Mouse (Mus musculus) lung, embryonic 16.5 days (tissue): ENCODE measurements at regions not wholly inside any gene's neighbourhood (a gene's known extent, or its start where the extent isn't known, plus 50 kb on each side); places are given as distances from the start of the nearest gene placed in this dataset.
"Not testable (repeated sequence)": the region's sequence is repeated elsewhere in the genome, so short reads cannot be mapped to it uniquely, and the experiment has no call there.

Experiments used
- ATAC-seq: fragments of 200-750 bp; cut with Nextera tagmentation; 2 replicates; pipeline ENCODE4 v1.8.0; 2017; ENCODE audit warnings: low read depth, mild to moderate bottlenecking, moderate library complexity
- H3K27ac ChIP-seq: fragments of 300-500 bp; sonication (generic); 2 replicates; pipeline ENCODE4 v1.5.1; 2014; ENCODE audit warnings: mild to moderate bottlenecking, control low read depth, low read length
- H3K27me3 ChIP-seq: fragments of 300-500 bp; sonication (generic); 2 replicates; pipeline ENCODE4 v1.6.1; 2014; ENCODE audit warnings: low read depth, low read length, mixed read lengths; ENCODE audit not compliant: control insufficient read depth, insufficient read depth
- H3K36me3 ChIP-seq: fragments of 300-500 bp; sonication (generic); 2 replicates; pipeline ENCODE4 v1.6.1; 2014; ENCODE audit warnings: low read length; ENCODE audit not compliant: control insufficient read depth, insufficient read depth
- H3K4me1 ChIP-seq: fragments of 300-500 bp; sonication (generic); replicated peaks from 2 replicates; pipeline ENCODE4 v1.6.1; 2014; ENCODE audit warnings: low read length, mixed read lengths; ENCODE audit not compliant: control insufficient read depth, insufficient read depth
- H3K4me2 ChIP-seq: fragments of 300-500 bp; sonication (generic); 2 replicates; pipeline ENCODE4 v1.6.1; 2014; ENCODE audit warnings: low read depth, low read length, control low read depth
- H3K4me3 ChIP-seq: fragments of 300-500 bp; sonication (generic); 2 replicates; pipeline ENCODE4 v1.5.1; 2014; ENCODE audit warnings: mild to moderate bottlenecking, low read length, control low read depth
- H3K9ac ChIP-seq: fragments of 300-500 bp; sonication (generic); 2 replicates; pipeline ENCODE4 v1.6.1; 2014; ENCODE audit warnings: low read length, control low read depth
- H3K9me3 ChIP-seq: fragments of 300-500 bp; sonication (generic); 2 replicates; pipeline ENCODE4 v1.6.1; 2016; ENCODE audit warnings: low read length; ENCODE audit not compliant: control insufficient read depth
- WGBS: fragments of 180-500 bp; shearing (Covaris S2); extraction: QIAGEN DNeasy Blood & Tissue Kit; methylation state at CpG from one replicate; pipeline ENCODE4 v1.1.7; 2014; 5-methylcytosine and 5-hydroxymethylcytosine counted together

- Histone ChIP-seq H3K27ac (no peak overlapping the region), H3K4me1 (no peaks in the 10 kb centered on the region), H3K9ac (no peak overlapping the region), H3K4me2 (no peak overlapping the region), H3K36me3 (no peaks in the 10 kb centered on the region), H3K9me3 (no peaks in the 10 kb centered on the region), H3K4me3 (no peak overlapping the region), H3K27me3 (no peaks in the 10 kb centered on the region)
- WGBS = 62% methylated on average over 5 of the region's 5 CpGs
- ATAC-seq = no peak
These were observed 651.0 kb upstream of the Mms22l start for GRCm38 (mm10) chr4:23845263-23845662.

GRCm38 (mm10) chr4:23850640-23851039 is 645.6 kb upstream of the Mms22l start:
- WGBS = 82% methylated on average over 2 of the region's 2 CpGs
- no peak overlapping the region for H3K4me2 ChIP-seq
- no peak overlapping the region for H3K4me3 ChIP-seq
- no peak overlapping the region for H3K9ac ChIP-seq
- H3K36me3 ChIP-seq = no peaks in the 10 kb centered on the region
- H3K27me3 ChIP-seq = no peaks in the 10 kb centered on the region
- H3K9me3 ChIP-seq = no peaks in the 10 kb centered on the region
- H3K27ac ChIP-seq = no peak overlapping the region
- H3K4me1 ChIP-seq = no peaks in the 10 kb centered on the region
- no peak for ATAC-seq

DNA sequence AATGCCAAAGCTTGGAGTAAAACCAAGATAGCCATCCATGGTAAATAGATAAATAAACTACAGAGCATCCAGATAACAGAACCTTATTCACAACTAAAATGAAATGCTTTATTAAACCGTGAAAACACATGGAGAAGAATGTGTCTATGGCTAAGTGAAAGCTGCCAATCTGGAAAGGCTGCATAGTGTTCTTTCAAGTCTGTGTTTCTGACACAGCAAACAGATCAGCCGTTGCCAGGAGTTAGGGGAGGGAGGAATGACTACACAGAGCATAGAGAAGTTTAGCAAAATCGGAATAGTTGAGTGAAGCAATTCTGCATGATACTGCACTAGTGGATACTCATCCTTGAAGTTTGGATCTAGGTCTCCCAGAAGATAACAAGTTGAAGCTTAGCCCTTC is 633.8 kb upstream of the Mms22l start:
- H3K27ac ChIP-seq = no peak overlapping the region
- 66% methylated on average over 3 of the region's 3 CpGs for WGBS
- H3K36me3 ChIP-seq = no peaks in the 10 kb centered on the region
- no peak overlapping the region for H3K9ac ChIP-seq
- no peaks in the 10 kb centered on the region for H3K4me1 ChIP-seq
- H3K4me3 ChIP-seq = no peak overlapping the region
- H3K27me3 ChIP-seq = no peaks in the 10 kb centered on the region
- ATAC-seq = no peak
- no peak overlapping the region for H3K4me2 ChIP-seq
- H3K9me3 ChIP-seq = no peaks in the 10 kb centered on the region

- Histone ChIP-seq H3K4me2 (no peak overlapping the region), H3K4me3 (no peak overlapping the region), H3K4me1 (no peaks in the 10 kb centered on the region), H3K27me3 (no peaks in the 10 kb centered on the region), H3K9me3 (no peaks in the 10 kb centered on the region), H3K9ac (no peak overlapping the region), H3K36me3 (no peaks in the 10 kb centered on the region), H3K27ac (no peak overlapping the region)
- no peak for ATAC-seq
- 77% methylated on average over 7 of the region's 7 CpGs for WGBS
These were observed 616.2 kb upstream of the Mms22l start for GRCm38 (mm10) chr4:23880007-23880406.

- Histone ChIP-seq H3K4me1 (no peaks in the 10 kb centered on the region), H3K27ac (no peak overlapping the region), H3K9ac (no peak overlapping the region), H3K27me3 (no peaks in the 10 kb centered on the region), H3K9me3 (no peaks in the 10 kb centered on the region), H3K4me2 (no peak overlapping the region), H3K4me3 (no peak overlapping the region), H3K36me3 (no peaks in the 10 kb centered on the region)
- WGBS = 26% methylated on average over 4 of the region's 4 CpGs
- no peak for ATAC-seq
These were observed 582.9 kb upstream of the Mms22l start for GRCm38 (mm10) chr4:23913396-23913795.

DNA sequence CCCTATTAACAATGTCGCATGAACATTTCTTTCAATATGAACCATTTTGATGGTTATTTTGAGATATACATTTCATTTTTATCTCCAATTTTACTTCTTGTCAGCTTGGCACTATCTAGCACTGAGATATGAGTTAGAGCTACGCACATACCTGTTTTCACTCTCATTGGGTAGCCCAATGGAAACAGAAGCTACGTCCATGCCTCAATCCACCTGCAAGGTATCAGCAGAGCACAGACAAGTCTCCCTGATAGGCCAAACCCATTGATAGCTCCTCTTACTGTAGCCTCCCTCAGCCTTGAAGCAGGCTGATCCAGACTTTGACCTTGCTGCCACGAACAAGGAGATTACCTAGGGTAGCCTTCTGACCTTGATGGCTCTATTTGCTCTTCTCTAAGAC is 582.4 kb upstream of the Mms22l start:
- WGBS = 58% methylated on average over 4 of the region's 4 CpGs
- no peak overlapping the region for H3K4me2 ChIP-seq
- no peak overlapping the region for H3K27ac ChIP-seq
- ATAC-seq = no peak
- no peaks in the 10 kb centered on the region for H3K9me3 ChIP-seq
- no peaks in the 10 kb centered on the region for H3K27me3 ChIP-seq
- H3K4me1 ChIP-seq = no peaks in the 10 kb centered on the region
- no peak overlapping the region for H3K9ac ChIP-seq
- no peak overlapping the region for H3K4me3 ChIP-seq
- H3K36me3 ChIP-seq = no peaks in the 10 kb centered on the region

- Histone ChIP-seq H3K4me1 (no peaks in the 10 kb centered on the region), H3K9me3 (no peaks in the 10 kb centered on the region), H3K9ac (no peak overlapping the region), H3K4me2 (no peak overlapping the region), H3K36me3 (no peaks in the 10 kb centered on the region), H3K27me3 (no peaks in the 10 kb centered on the region), H3K4me3 (no peak overlapping the region), H3K27ac (no peak overlapping the region)
- 82% methylated on average over 7 of the region's 7 CpGs for whole genome bisulfite sequencing
- ATAC-seq = no peak
These were observed 581.8 kb upstream of the Mms22l start for GRCm38 (mm10) chr4:23914423-23914822.

- H3K4me1 ChIP-seq = no peaks in the 10 kb centered on the region
- no peak overlapping the region for H3K4me3 ChIP-seq
- no peaks in the 10 kb centered on the region for H3K9me3 ChIP-seq
- no peaks in the 10 kb centered on the region for H3K36me3 ChIP-seq
- H3K27ac ChIP-seq = no peak overlapping the region
- H3K4me2 ChIP-seq = no peak overlapping the region
- 82% methylated on average over 3 of the region's 3 CpGs for WGBS
- no peak overlapping the region for H3K9ac ChIP-seq
- H3K27me3 ChIP-seq = no peaks in the 10 kb centered on the region
- no peak for ATAC-seq
These were observed 574.7 kb upstream of the Mms22l start for GRCm38 (mm10) chr4:23921520-23921919.

- Histone ChIP-seq H3K27me3 (no peaks in the 10 kb centered on the region), H3K36me3 (no peaks in the 10 kb centered on the region), H3K4me3 (no peak overlapping the region), H3K4me2 (no peak overlapping the region), H3K9ac (no peak overlapping the region), H3K27ac (no peak overlapping the region), H3K9me3 (no peaks in the 10 kb centered on the region), H3K4me1 (no peaks in the 10 kb centered on the region)
- 72% methylated on average over 2 of the region's 2 CpGs for WGBS
- no peak for ATAC-seq
These were observed 542.1 kb upstream of the Mms22l start for GRCm38 (mm10) chr4:23954140-23954539.

- H3K27me3 ChIP-seq, H3K4me3 ChIP-seq, H3K27ac ChIP-seq, H3K9ac ChIP-seq, H3K4me2 ChIP-seq, H3K9me3 ChIP-seq, H3K36me3 ChIP-seq, H3K4me1 ChIP-seq: not testable (repeated sequence)
- ATAC-seq = peak; percentile 65
- WGBS = 51% methylated on average over 2 of the region's 2 CpGs
These were observed 514.1 kb upstream of the Mms22l start for GRCm38 (mm10) chr4:23982193-23982592.
